Mouse (Mus musculus) v-Abl transformed pro-B cells (cell line): ENCODE data around the gene B4galt1.

Source experiments
- in situ Hi-C, 2 experiments: fragments of 400-800 bp; cut with MboI; formaldehyde crosslinking; loops; one replicate each; pipeline ENCODE4 v1.15.1; 2025; ENCODE audit not compliant: unreplicated experiment in 2 of 2

The B4galt1 gene

GRCm38 (mm10) chr4:40853565-40854386, at the start of gene B4galt1:
TSS of gene B4galt1 (minus strand) at chr4:40854005.
- in situ Hi-C loops = loop anchor here in 1 of 2 experiments (5.0 kb wide), 1 partner anchor 81 kb away; no protein-coding TSS in a partner anchor

GRCm38 (mm10) chr4:40900612-40901011, 46.8 kb upstream of the B4galt1 start:
- in situ Hi-C loops = loop anchor here in 1 of 2 experiments (25.0 kb wide), 1 partner anchor 763 kb away; the partner anchor contains the start of gene Aco1

- in situ Hi-C loops = loop anchor here in 1 of 2 experiments (25.0 kb wide), 1 partner anchor 763 kb away; the partner anchor contains the start of gene Aco1
Observed at GRCm38 (mm10) chr4:40900071-40900470, 46.3 kb upstream of the B4galt1 start.

GRCm38 (mm10) chr4:40899264-40899663, 45.5 kb upstream of the B4galt1 start:
- in situ Hi-C loops = no loop called here

- in situ Hi-C loops = no loop called here
Observed at GRCm38 (mm10) chr4:40898476-40899044, 44.8 kb upstream of the B4galt1 start.

- in situ Hi-C loops = no loop called here
Observed at GRCm38 (mm10) chr4:40895646-40896045, 41.8 kb upstream of the B4galt1 start.

- in situ Hi-C loops = no loop called here
Observed at GRCm38 (mm10) chr4:40895118-40895517, 41.3 kb upstream of the B4galt1 start.

- in situ Hi-C loops = no loop called here
Observed at GRCm38 (mm10) chr4:40891206-40891605, 37.4 kb upstream of the B4galt1 start.

- in situ Hi-C loops = no loop called here
Observed at GRCm38 (mm10) chr4:40889983-40890382, 36.2 kb upstream of the B4galt1 start.

GRCm38 (mm10) chr4:40889252-40889651, 35.4 kb upstream of the B4galt1 start:
- in situ Hi-C loops = no loop called here

GRCm38 (mm10) chr4:40888839-40889238, 35.0 kb upstream of the B4galt1 start:
- in situ Hi-C loops = no loop called here

GRCm38 (mm10) chr4:40885883-40886282, 32.1 kb upstream of the B4galt1 start:
- in situ Hi-C loops = no loop called here

GRCm38 (mm10) chr4:40885166-40885525, 31.3 kb upstream of the B4galt1 start:
- in situ Hi-C loops = no loop called here

GRCm38 (mm10) chr4:40884282-40885165, 30.7 kb upstream of the B4galt1 start:
- in situ Hi-C loops = no loop called here

GRCm38 (mm10) chr4:40883200-40883599, 29.4 kb upstream of the B4galt1 start:
- in situ Hi-C loops = no loop called here

GRCm38 (mm10) chr4:40877528-40877927, 23.7 kb upstream of the B4galt1 start:
- in situ Hi-C loops = no loop called here

GRCm38 (mm10) chr4:40876814-40877371, 23.1 kb upstream of the B4galt1 start:
- in situ Hi-C loops = no loop called here

- in situ Hi-C loops = no loop called here
Observed at GRCm38 (mm10) chr4:40875842-40876241, 22.0 kb upstream of the B4galt1 start.

- in situ Hi-C loops = no loop called here
Observed at GRCm38 (mm10) chr4:40874794-40875552, 21.2 kb upstream of the B4galt1 start.

- in situ Hi-C loops = no loop called here
Observed at GRCm38 (mm10) chr4:40874151-40874600, 20.4 kb upstream of the B4galt1 start.
